Mouse (Mus musculus) CH12.LX (cell line): Measurements from ENCODE around the gene Focad.

Experiments used
- BHLHE40 ChIP-seq: IDR thresholded peaks from 2 replicates; pipeline ENCODE4 v1.6.1; 2011; ENCODE audit warnings: mild to moderate bottlenecking, low read depth, low read length, improper control_type of control experiment
- CHD1 ChIP-seq: IDR thresholded peaks from 2 replicates; pipeline ENCODE4 v1.6.1; 2012; ENCODE audit warnings: low read depth, low read length, improper control_type of control experiment, inconsistent platforms
- CTCF ChIP-seq, 2 experiments: IDR thresholded peaks in 1 of 2; conservative IDR thresholded peaks in 1 of 2; 2 replicates each; pipeline ENCODE4 v1.5.1; 2011 to 2012; ENCODE audit warnings: low read depth in 2 of 2, low read length in 2 of 2, improper control_type of control experiment in 1 of 2, inconsistent platforms in 1 of 2, mild to moderate bottlenecking in 1 of 2, moderate library complexity in 1 of 2
- KAT2A ChIP-seq: IDR thresholded peaks from 2 replicates; pipeline ENCODE4 v1.6.1; 2012; ENCODE audit warnings: low read length, improper control_type of control experiment, inconsistent platforms; ENCODE audit not compliant: insufficient replicate concordance
- POLR2A ChIP-seq: IDR thresholded peaks from 2 replicates; pipeline ENCODE4 v1.6.1; 2011; ENCODE audit warnings: low read depth, mild to moderate bottlenecking, improper control_type of control experiment, low read length
- TBP ChIP-seq: conservative IDR thresholded peaks from 2 replicates; pipeline ENCODE4 v1.6.1; 2011; ENCODE audit warnings: low read depth, low read length, improper control_type of control experiment
- TCF12 ChIP-seq: IDR thresholded peaks from 2 replicates; pipeline ENCODE4 v1.6.1; 2014; ENCODE audit warnings: low read depth, mild to moderate bottlenecking, inconsistent platforms, low read length, improper control_type of control experiment
- UBTF ChIP-seq: IDR thresholded peaks from 2 replicates; pipeline ENCODE4 v1.6.1; 2012; ENCODE audit warnings: low read depth, mild to moderate bottlenecking, inconsistent platforms, low read length, improper control_type of control experiment, moderate library complexity
- ZMIZ1 ChIP-seq: IDR thresholded peaks from 2 replicates; pipeline ENCODE4 v1.6.1; 2012; ENCODE audit warnings: low read depth, mild to moderate bottlenecking, inconsistent platforms, low read length, improper control_type of control experiment

GRCm38 (mm10) chr4:88235941-88236340, 141.5 kb downstream of the Focad start:
- TF ChIP-seq CTCF (conservative IDR thresholded peaks at IDR 0.05 in 1 of 2, IDR thresholded peaks at IDR 0.05 in 1 of 2; ENCODE audit: low read depth in 2 of 2, low read length in 2 of 2) (no peak), UBTF (no peak), ZMIZ1 (no peak), POLR2A (no peak), TBP (no peak), BHLHE40 (no peak), TCF12 (no peak), CHD1 (no peak), KAT2A (no peak)
